In the genomic region with DNA sequence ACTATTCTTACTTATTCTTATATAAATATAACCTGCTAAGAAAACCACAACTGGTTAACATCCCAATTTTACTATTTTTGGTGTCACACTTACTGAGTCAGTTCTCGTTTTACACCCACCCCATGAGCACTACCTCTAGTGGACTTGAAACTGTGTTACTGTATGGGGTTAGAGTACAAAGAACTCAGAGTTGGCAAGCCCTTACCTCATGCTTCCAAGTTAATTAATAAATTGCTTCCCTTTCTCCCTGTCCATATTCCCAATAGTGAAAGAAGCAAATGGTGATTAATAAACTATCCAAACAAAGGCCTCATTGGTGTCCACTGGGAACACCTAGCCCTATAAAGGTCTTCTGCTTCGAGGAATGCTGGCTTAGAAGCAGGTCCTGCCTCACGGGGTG, we compare ENCODE assay signal across 25 mouse cellular contexts.
"Had no signal": no experiment of that assay in that cellular context is flagged by ENCODE, and none has a peak within 500 bp of the region (broad histone marks: within the 10 kb centered on the region; RNA-seq: fewer than 3 reads in every experiment).

No protein-coding gene starts in this region.

- H3K27me3 ChIP-seq: heart, embryonic 12.5 days; hindbrain, embryonic 12.5 days; intestine, embryonic 15.5 days; kidney, embryonic 15.5 days; limb, embryonic 12.5 days; liver, embryonic 12.5 days had no signal

- H3K4me1 ChIP-seq: heart, embryonic 10.5 days; heart, embryonic 12.5 days; hindbrain, embryonic 10.5 days; hindbrain, embryonic 12.5 days; intestine, embryonic 15.5 days; kidney, embryonic 15.5 days; limb, embryonic 10.5 days; limb, embryonic 12.5 days; liver, embryonic 12.5 days had no signal

- H3K4me2 ChIP-seq: heart, embryonic 12.5 days; hindbrain, embryonic 12.5 days; hindbrain, embryonic 14.5 days; intestine, embryonic 15.5 days; kidney, embryonic 15.5 days; limb, embryonic 12.5 days; liver, embryonic 12.5 days had no signal

- H3K36me3 ChIP-seq: heart, embryonic 10.5 days; heart, embryonic 12.5 days; hindbrain, embryonic 10.5 days; hindbrain, embryonic 12.5 days; intestine, embryonic 15.5 days; kidney, embryonic 15.5 days; limb, embryonic 10.5 days; limb, embryonic 12.5 days; liver, embryonic 12.5 days had no signal

- DNase-seq: gastrocnemius, adult 2 months; gastrocnemius, postnatal 10 days; gastrocnemius, postnatal 25 days; heart, adult 18-20 months; heart, postnatal 10 days; heart, postnatal 4 days; kidney, postnatal 10 days; liver, postnatal 0 days had no signal

- H3K9ac ChIP-seq: heart, embryonic 12.5 days; hindbrain, embryonic 12.5 days; hindbrain, embryonic 14.5 days; intestine, embryonic 15.5 days; kidney, embryonic 15.5 days; limb, embryonic 12.5 days; liver, embryonic 12.5 days; liver, embryonic 14.5 days; liver, postnatal 0 days had no signal

- H3K4me3 ChIP-seq: gastrocnemius, adult 2 months; heart, embryonic 10.5 days; heart, embryonic 12.5 days; hindbrain, embryonic 10.5 days; hindbrain, embryonic 12.5 days; intestine, embryonic 15.5 days; kidney, embryonic 15.5 days; layer of hippocampus, adult 2 months; left cerebral cortex, adult 2 months; limb, embryonic 10.5 days; limb, embryonic 12.5 days; liver, embryonic 12.5 days had no signal

- H3K27ac ChIP-seq: gastrocnemius, adult 2 months; heart, embryonic 10.5 days; hindbrain, embryonic 10.5 days; hindbrain, embryonic 12.5 days; hindbrain, embryonic 14.5 days; intestine, embryonic 15.5 days; kidney, embryonic 15.5 days; layer of hippocampus, adult 2 months; left cerebral cortex, adult 2 months; limb, embryonic 10.5 days; limb, embryonic 12.5 days; liver, embryonic 12.5 days; liver, embryonic 14.5 days had no signal

- ATAC-seq: forebrain, embryonic 16.5 days; hindbrain, embryonic 16.5 days; inflammation-experienced regulatory T-cells, adult 6 months; intestine, embryonic 15.5 days; intestine, postnatal 0 days; liver, embryonic 12.5 days; liver, postnatal 0 days had no signal

- H3K9me3 ChIP-seq: heart, embryonic 10.5 days; heart, embryonic 12.5 days; hindbrain, embryonic 10.5 days; hindbrain, embryonic 12.5 days; intestine, embryonic 15.5 days; kidney, embryonic 15.5 days; limb, embryonic 10.5 days; limb, embryonic 12.5 days; liver, embryonic 12.5 days had no signal
